Mouse (Mus musculus): ENCODE data around the gene Nup205.

DNA sequence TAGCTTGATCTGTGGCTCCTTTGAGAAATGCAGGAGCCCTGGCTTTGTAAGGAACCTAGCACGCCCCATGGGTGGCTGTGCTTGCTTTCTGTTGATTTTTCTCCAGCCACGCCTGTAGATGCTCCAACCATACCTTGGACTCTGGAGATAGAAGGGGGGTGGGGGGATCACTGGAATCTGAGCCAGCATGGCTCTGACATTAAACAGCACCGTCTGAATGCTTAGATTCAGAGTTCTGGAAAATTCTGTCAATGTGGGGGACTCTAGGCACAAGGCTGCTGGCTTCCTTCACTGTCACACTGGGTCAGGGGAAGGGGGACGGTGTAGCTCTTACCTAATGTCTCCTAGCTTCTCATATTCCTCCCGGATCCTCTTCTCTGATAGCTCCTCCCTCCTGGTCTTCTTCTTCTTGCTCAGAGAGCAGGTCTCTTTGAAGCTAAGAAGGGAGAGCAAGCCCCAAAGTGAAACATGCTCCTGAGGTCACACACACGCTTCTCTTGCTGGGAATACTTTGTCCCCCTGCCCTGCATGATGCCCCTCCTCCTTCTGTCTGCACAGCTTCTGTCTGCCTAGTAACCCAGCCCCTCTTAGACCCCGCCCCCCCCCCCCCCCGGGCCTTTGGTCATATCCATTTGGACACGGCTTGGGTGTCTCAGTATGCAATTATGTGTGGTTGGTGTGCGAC lies 100.8 kb downstream of the Nup205 start:
- TF ChIP-seq POLR2A (IDR thresholded peaks at IDR 0.05; ENCODE audit: insufficient read length, low read depth) (no peak), CEBPB (IDR thresholded peaks at IDR 0.05; ENCODE audit: insufficient read depth, poor library complexity, severe bottlenecking) (no peak), USF1 (IDR thresholded peaks at IDR 0.05; ENCODE audit: low read depth) (no peak), MYOG (IDR thresholded peaks at IDR 0.05; ENCODE audit: control insufficient read depth in 1 of 3, insufficient read depth in 1 of 3, insufficient read length in 2 of 3, low read depth in 2 of 3) (no peak), MYOD1 (IDR thresholded peaks at IDR 0.05; ENCODE audit: control insufficient read depth in 1 of 3, insufficient read length in 2 of 3, low read depth in 2 of 3) (no peak), POLR2AphosphoS2 (IDR thresholded peaks at IDR 0.05; ENCODE audit: insufficient read length, low read depth) (no peak), MAX (IDR thresholded peaks at IDR 0.05; ENCODE audit: low read depth) (no peak), REST (IDR thresholded peaks at IDR 0.05; ENCODE audit: insufficient read depth, insufficient read length) (no peak), TCF3 (IDR thresholded peaks at IDR 0.05; ENCODE audit: insufficient read length, low read depth) (no peak), E2F4 (IDR thresholded peaks at IDR 0.05; ENCODE audit: insufficient read depth) (no peak)
